Mouse (Mus musculus) left cerebral cortex, postnatal 4 days (tissue): ENCODE measurements around the gene Ssxb5. TPM values are rescaled to one million over a fixed set of nuclear protein-coding genes. Genes with fewer than 3 reads are reported as not detected.
"Not testable (repeated sequence)": the region's sequence is repeated elsewhere in the genome, so short reads cannot be mapped to it uniquely, and the experiment has no call there.

Experiments
- DNase-seq: peaks from one replicate; pipeline ENCODE4 v3.0.0-alpha.2; 2022
- intact Hi-C: fragments of 180-260 bp; cut with DNase I; formaldehyde crosslinking; loops from one replicate; pipeline ENCODE4 v1.15.1; 2025
- total RNA-seq, 2 experiments: library from RNA; stranded (reverse); gene quantifications; 2 replicates each; pipeline ENCODE4 v1.2.3; 2021

Ssxb5 gene
- not detected for total RNA-seq

DNA sequence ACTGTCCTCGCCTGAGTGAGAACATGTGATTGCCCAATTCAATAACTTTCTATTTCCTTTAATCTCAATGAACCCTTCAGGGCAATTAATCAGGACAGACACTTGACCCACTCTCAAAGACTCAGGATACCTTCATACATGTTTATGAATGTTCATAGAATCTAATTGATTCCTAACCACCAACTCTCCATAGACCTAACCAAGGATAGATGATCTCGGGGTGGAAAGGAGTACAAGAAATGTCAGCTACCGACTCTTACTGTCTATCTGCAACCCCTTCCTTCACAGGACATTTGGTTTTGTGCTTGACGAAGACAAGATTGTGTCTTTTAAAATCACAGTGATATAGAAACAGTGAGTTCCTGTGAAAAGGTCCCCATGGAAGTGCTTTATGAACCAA is at the start of gene Ssxb5:
TSS of gene Ssxb5 (plus strand) at position 301 of the 400 bp plus-strand sequence.
- DNase-seq, intact Hi-C loops: not testable (repeated sequence)

DNA sequence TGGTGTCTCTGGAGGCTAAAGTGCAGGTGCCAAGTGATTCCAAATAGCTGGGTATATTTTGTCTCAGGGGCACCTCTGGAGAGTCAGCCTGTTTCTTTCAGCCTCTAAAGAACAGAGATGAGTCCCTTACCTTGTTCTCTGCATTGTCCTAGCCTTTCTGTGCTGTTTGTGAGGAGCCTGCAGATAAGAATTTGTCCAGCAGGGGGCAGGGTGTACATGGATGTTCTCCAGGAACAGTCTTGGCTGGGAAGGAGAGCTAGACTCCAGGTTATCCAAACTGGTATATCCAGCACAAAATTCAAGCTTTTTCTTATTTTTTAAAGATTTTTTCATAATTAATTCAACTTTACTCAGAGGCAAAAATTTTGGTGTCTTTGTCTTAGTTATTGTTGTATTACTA is 28.6 kb downstream of the Ssxb5 start:
- intact Hi-C loops, result no loop called here
- peak; percentile 57 for DNase-seq

DNA sequence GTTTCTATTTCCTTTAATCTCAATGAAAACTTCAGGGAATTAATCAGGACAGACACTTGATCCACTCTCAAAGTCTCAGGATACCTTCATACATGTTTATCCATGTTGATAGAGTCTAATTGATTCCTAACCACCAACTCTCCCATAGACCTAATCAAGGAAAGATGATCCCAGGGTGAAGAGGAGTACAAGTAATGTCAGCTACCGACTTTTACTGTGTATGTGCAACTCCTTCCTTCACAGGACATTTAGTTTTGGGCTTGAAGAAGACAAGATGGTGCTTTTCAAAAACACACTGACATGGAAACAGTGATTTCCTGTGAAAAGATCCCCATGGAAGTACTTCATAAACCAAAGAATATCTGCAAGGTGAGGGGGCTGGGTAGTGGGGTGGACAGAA is 40.2 kb downstream of the Ssxb5 start, which contains the start of gene Gm6592:
TSS of gene Gm6592 (plus strand) at position 301 of the 400 bp plus-strand sequence.
- DNase-seq, result no peak
- intact Hi-C loops, result no loop called here

DNA sequence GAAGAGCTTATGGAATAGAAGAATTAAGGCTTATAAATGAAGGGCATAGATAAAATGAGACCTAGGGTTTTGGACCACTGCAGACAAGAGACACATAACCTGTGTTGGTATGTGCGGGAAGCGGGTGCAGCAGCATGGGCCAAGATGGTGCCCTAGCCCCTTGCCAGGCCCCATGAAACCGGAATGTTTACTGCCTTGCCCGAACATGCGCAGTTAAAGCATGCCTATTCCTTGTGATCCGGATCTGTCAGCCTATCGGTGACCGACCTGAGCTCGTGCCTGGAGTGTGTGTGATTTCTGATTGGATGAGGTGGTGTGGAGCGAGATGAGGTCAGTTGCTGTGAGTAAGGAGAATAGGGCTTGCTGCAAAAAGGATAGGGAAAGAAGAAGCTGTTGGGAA is 49.0 kb downstream of the Ssxb5 start:
- intact Hi-C loops, result no loop called here
- DNase-seq, result no peak

Other genes with a start within 250 kb of the Ssxb5 start
- not detected for gene Ssxb3, start 211.9 kb upstream of the Ssxb5 start, total RNA-seq
- not detected for gene Ssxb8, start 112.8 kb upstream of the Ssxb5 start, total RNA-seq
- gene Ssx9, start 55.3 kb upstream of the Ssxb5 start, total RNA-seq, result not detected
- gene Gm6592, start 40.3 kb downstream of the Ssxb5 start, total RNA-seq, result not detected
- gene Gm5751, start 70.6 kb downstream of the Ssxb5 start, total RNA-seq, result not detected
- 10 to 100 TPM; 26.3 to 27.1 TPM for gene B630019K06Rik, start 88.7 kb downstream of the Ssxb5 start, total RNA-seq
- gene Fthl17b, start 159.3 kb downstream of the Ssxb5 start, total RNA-seq, result not detected
- gene Fthl17c, start 172.9 kb downstream of the Ssxb5 start, total RNA-seq, result not detected
- not detected for gene Fthl17d, start 183.1 kb downstream of the Ssxb5 start, total RNA-seq
- gene Fthl17e, start 229.8 kb downstream of the Ssxb5 start, total RNA-seq, result not detected